Mouse (Mus musculus) hindbrain, embryonic 14.5 days (tissue): ENCODE results near the gene Gm10197. TPM values are rescaled to one million over a fixed set of nuclear protein-coding genes. Genes with fewer than 3 reads are reported as not detected.

Source experiments
- ATAC-seq: fragments of 200-750 bp; cut with Nextera tagmentation; 2 replicates; pipeline ENCODE4 v1.8.0; 2017; ENCODE audit warnings: moderate number of reproducible peaks, mild to moderate bottlenecking, moderate TSS enrichment, moderate library complexity; ENCODE audit not compliant: low FRiP score
- DNase-seq: peaks from one replicate; pipeline ENCODE4 v3.0.0-alpha.2; 2015; ENCODE audit warnings: low spot score
- H3K27ac ChIP-seq: fragments of 300-500 bp; sonication (generic); 2 replicates; pipeline ENCODE4 v1.5.1; 2014; ENCODE audit warnings: mild to moderate bottlenecking, moderate library complexity
- H3K27me3 ChIP-seq: fragments of 300-500 bp; sonication (generic); 2 replicates; pipeline ENCODE4 v1.6.1; 2014; ENCODE audit warnings: mild to moderate bottlenecking, low read length, mixed read lengths; ENCODE audit not compliant: control insufficient read depth, insufficient read depth
- H3K36me3 ChIP-seq: fragments of 300-500 bp; sonication (generic); replicated peaks from 2 replicates; pipeline ENCODE4 v1.6.1; 2014; ENCODE audit not compliant: control insufficient read depth, insufficient read depth
- H3K4me1 ChIP-seq: fragments of 300-500 bp; sonication (generic); replicated peaks from 2 replicates; pipeline ENCODE4 v1.6.1; 2014; ENCODE audit warnings: antibody characterized with exemption, low read length, mixed read lengths; ENCODE audit not compliant: control insufficient read depth, insufficient read depth
- H3K4me2 ChIP-seq: fragments of 300-500 bp; sonication (generic); replicated peaks from 2 replicates; pipeline ENCODE4 v1.6.1; 2014; ENCODE audit warnings: mild to moderate bottlenecking, moderate library complexity
- H3K4me3 ChIP-seq: fragments of 300-500 bp; sonication (generic); replicated peaks from 2 replicates; pipeline ENCODE4 v1.5.1; 2014; ENCODE audit warnings: mild to moderate bottlenecking, low read length
- H3K9ac ChIP-seq: fragments of 300-500 bp; sonication (generic); 2 replicates; pipeline ENCODE4 v1.6.1; 2014
- H3K9me3 ChIP-seq: fragments of 300-500 bp; sonication (generic); 2 replicates; pipeline ENCODE4 v1.6.1; 2016; ENCODE audit warnings: low read length; ENCODE audit not compliant: control insufficient read depth
- WGBS: fragments of 180-500 bp; shearing (Covaris S2); extraction: QIAGEN DNeasy Blood & Tissue Kit; methylation state at CpG from one replicate; pipeline ENCODE4 v1.1.7; 2014; 5-methylcytosine and 5-hydroxymethylcytosine counted together
- polyA plus RNA-seq: library from polyadenylated mRNA; unstranded; fragments of >200 nt; fragmentation: Nextera tagmentation; extraction: Ambion mirVana; gene quantifications from 2 replicates; pipeline ENCODE4 v1.2.1, GENCODE M21; 2014

Gm10197 gene
- polyA plus RNA-seq = 3.9 TPM in 1 of 2 replicates, not detected in the other

GRCm38 (mm10) chr19:53371666-53372065, at the start of gene Gm10197:
Gene Gm10197, minus strand, starts transcription at chr19:53371766.
- no peak for DNase-seq
- Histone ChIP-seq H3K9ac (no peak within 1 kb of the TSS), H3K4me1 (no peaks in the 10 kb centered on the region; the same call in 1 of the 2 replicates), H3K4me2 (no peak within 1 kb of the TSS), H3K4me3 (no peak within 1 kb of the TSS), H3K36me3 (peaks cover 48% of the 10 kb centered on the region), H3K9me3 (no peaks in the 10 kb centered on the region), H3K27me3 (no peaks in the 10 kb centered on the region), H3K27ac (no peak within 1 kb of the TSS)
- WGBS = 94% methylated on average over 13 of the region's 13 CpGs
- ATAC-seq = no peak

- ATAC-seq = peak; percentile 94
- H3K4me3 ChIP-seq = peak overlapping the region; percentile 37
- 0 out of 2 replicates have a peak overlapping the region, but pooled peaks have one; percentile 14 for H3K27ac ChIP-seq
- H3K4me2 ChIP-seq = peak overlapping the region; percentile 71
- WGBS = under 1% methylated on average over 19 of the region's 19 CpGs
- peak overlapping the region; percentile 53 for H3K9ac ChIP-seq
- no peaks in the 10 kb centered on the region for H3K27me3 ChIP-seq
- peak; percentile 81 for DNase-seq
- H3K4me1 ChIP-seq = peaks cover 10% of the 10 kb centered on the region; the same call in 1 of the 2 replicates
- H3K9me3 ChIP-seq = no peaks in the 10 kb centered on the region
- no peaks in the 10 kb centered on the region for H3K36me3 ChIP-seq
Observed at GRCm38 (mm10) chr19:53420924-53421582, 49.5 kb upstream of the Gm10197 start.

GRCm38 (mm10) chr19:53419834-53420233, 48.3 kb upstream of the Gm10197 start:
- 49% methylated on average over 5 of the region's 5 CpGs for WGBS
- H3K4me3 ChIP-seq = no peak overlapping the region

GRCm38 (mm10) chr19:53415198-53415597, 43.6 kb upstream of the Gm10197 start:
- DNase-seq (no peak), ATAC-seq (no peak)
- no peak overlapping the region for H3K4me2 ChIP-seq
- no peak overlapping the region for H3K27ac ChIP-seq
- 91% methylated on average over 17 of the region's 17 CpGs for WGBS
- H3K9me3 ChIP-seq = no peaks in the 10 kb centered on the region
- no peak overlapping the region for H3K9ac ChIP-seq
- no peaks in the 10 kb centered on the region for H3K27me3 ChIP-seq
- no peaks in the 10 kb centered on the region; the same call in 1 of the 2 replicates for H3K4me1 ChIP-seq
- no peak overlapping the region for H3K4me3 ChIP-seq
- no peaks in the 10 kb centered on the region for H3K36me3 ChIP-seq

More at GRCm38 (mm10) chr19:53419834-53420233, 48.3 kb upstream of the Gm10197 start:
- H3K27ac ChIP-seq = no peak overlapping the region
- ATAC-seq (no peak), DNase-seq (peak; percentile 56)
- H3K4me1 ChIP-seq = peaks cover 10% of the 10 kb centered on the region; the same call in 1 of the 2 replicates
- no peaks in the 10 kb centered on the region for H3K27me3 ChIP-seq
- no peaks in the 10 kb centered on the region for H3K9me3 ChIP-seq
- no peaks in the 10 kb centered on the region for H3K36me3 ChIP-seq
- H3K4me2 ChIP-seq = no peak overlapping the region
- H3K9ac ChIP-seq = no peak overlapping the region

- H3K27me3 ChIP-seq = no peaks in the 10 kb centered on the region
- no peak overlapping the region for H3K4me2 ChIP-seq
- H3K4me3 ChIP-seq = no peak overlapping the region
- H3K9ac ChIP-seq = no peak overlapping the region
- DNase-seq (no peak), ATAC-seq (no peak)
- no peaks in the 10 kb centered on the region; the same call in 1 of the 2 replicates for H3K4me1 ChIP-seq
- no peak overlapping the region for H3K27ac ChIP-seq
- no peaks in the 10 kb centered on the region for H3K36me3 ChIP-seq
- no peaks in the 10 kb centered on the region for H3K9me3 ChIP-seq
- WGBS = 87% methylated on average over 11 of the region's 11 CpGs
Observed at GRCm38 (mm10) chr19:53414650-53415049, 43.1 kb upstream of the Gm10197 start.

GRCm38 (mm10) chr19:53413617-53414380, 42.2 kb upstream of the Gm10197 start:
- Histone ChIP-seq H3K9me3 (no peaks in the 10 kb centered on the region), H3K4me2 (no peak overlapping the region), H3K9ac (no peak overlapping the region), H3K36me3 (no peaks in the 10 kb centered on the region), H3K27ac (no peak overlapping the region), H3K4me1 (no peaks in the 10 kb centered on the region; the same call in 1 of the 2 replicates), H3K4me3 (no peak overlapping the region), H3K27me3 (no peaks in the 10 kb centered on the region)
- no peak for DNase-seq
- WGBS = 88% methylated on average over 15 of the region's 15 CpGs
- ATAC-seq = no peak

- no peak for DNase-seq
- 8% methylated on average over 6 of the region's 6 CpGs for WGBS
- H3K27ac ChIP-seq = no peak overlapping the region
Observed at GRCm38 (mm10) chr19:53412149-53412848, 40.7 kb upstream of the Gm10197 start.

GRCm38 (mm10) chr19:53409663-53410307, 38.2 kb upstream of the Gm10197 start:
- ATAC-seq (no peak), DNase-seq (no peak)
- Histone ChIP-seq H3K4me1 (no peaks in the 10 kb centered on the region; the same call in 1 of the 2 replicates), H3K27me3 (no peaks in the 10 kb centered on the region), H3K9ac (no peak overlapping the region), H3K36me3 (no peaks in the 10 kb centered on the region), H3K4me2 (no peak overlapping the region), H3K4me3 (no peak overlapping the region), H3K27ac (no peak overlapping the region), H3K9me3 (no peaks in the 10 kb centered on the region)
- WGBS = 63% methylated on average over 17 of the region's 17 CpGs

More at GRCm38 (mm10) chr19:53412149-53412848, 40.7 kb upstream of the Gm10197 start:
- ATAC-seq = no peak
- Histone ChIP-seq H3K36me3 (no peaks in the 10 kb centered on the region), H3K4me3 (no peak overlapping the region), H3K4me1 (no peaks in the 10 kb centered on the region; the same call in 1 of the 2 replicates), H3K27me3 (no peaks in the 10 kb centered on the region), H3K9ac (no peak overlapping the region), H3K9me3 (no peaks in the 10 kb centered on the region), H3K4me2 (no peak overlapping the region)
